Mouse (Mus musculus) stomach, embryonic 16.5 days (tissue): ENCODE measurements around the gene Slc7a15. TPM values are rescaled to one million over a fixed set of nuclear protein-coding genes. Genes with fewer than 3 reads are reported as not detected.

Experiments
- ATAC-seq: fragments of 200-750 bp; cut with Nextera tagmentation; 2 replicates; pipeline ENCODE4 v1.8.0; 2017; ENCODE audit warnings: moderate number of reproducible peaks, moderate TSS enrichment; ENCODE audit not compliant: insufficient read depth, low FRiP score
- H3K27ac ChIP-seq: fragments of 300-500 bp; sonication (generic); 2 replicates; pipeline ENCODE4 v1.5.1; 2014; ENCODE audit warnings: low read length
- H3K27me3 ChIP-seq: fragments of 300-500 bp; sonication (generic); 2 replicates; pipeline ENCODE4 v1.6.1; 2014; ENCODE audit warnings: low read length, control low read depth, mixed read lengths; ENCODE audit not compliant: control insufficient read depth, insufficient read depth
- H3K36me3 ChIP-seq: fragments of 300-500 bp; sonication (generic); 2 replicates; pipeline ENCODE4 v1.6.1; 2014; ENCODE audit warnings: low read length; ENCODE audit not compliant: control insufficient read depth, insufficient read depth
- H3K4me1 ChIP-seq: fragments of 300-500 bp; sonication (generic); 2 replicates; pipeline ENCODE4 v1.6.1; 2014; ENCODE audit warnings: low read length, control low read depth, mixed read lengths; ENCODE audit not compliant: control insufficient read depth, insufficient read depth
- H3K4me2 ChIP-seq: fragments of 300-500 bp; sonication (generic); 2 replicates; pipeline ENCODE4 v1.6.1; 2014; ENCODE audit warnings: low read depth, low read length, mixed read lengths
- H3K4me3 ChIP-seq: fragments of 300-500 bp; sonication (generic); replicated peaks from 2 replicates; pipeline ENCODE4 v1.5.1; 2014; ENCODE audit warnings: mild to moderate bottlenecking, low read length
- H3K9ac ChIP-seq: fragments of 300-500 bp; sonication (generic); 2 replicates; pipeline ENCODE4 v1.6.1; 2014; ENCODE audit warnings: low read length
- H3K9me3 ChIP-seq: fragments of 300-500 bp; sonication (generic); replicated peaks from 2 replicates; pipeline ENCODE4 v1.6.1; 2016; ENCODE audit warnings: low read length, control low read depth; ENCODE audit not compliant: control insufficient read depth
- WGBS: fragments of 180-500 bp; shearing (Covaris S2); extraction: QIAGEN DNeasy Blood & Tissue Kit; methylation state at CpG from one replicate; pipeline ENCODE4 v1.1.7; 2014; 5-methylcytosine and 5-hydroxymethylcytosine counted together
- polyA plus RNA-seq: library from polyadenylated mRNA; unstranded; fragments of >200 nt; fragmentation: Nextera tagmentation; extraction: Ambion mirVana; gene quantifications from 2 replicates; pipeline ENCODE4 v1.2.1, GENCODE M21; 2015

The Slc7a15 gene
- polyA plus RNA-seq, 1 experiment from 2014 or later: not detected

GRCm38 (mm10) chr12:8545066-8545610 is 53.7 kb downstream of the Slc7a15 start:
- no peak overlapping the region for H3K4me3 ChIP-seq
- WGBS: 80% methylated on average over 5 of the region's 5 CpGs
- no peak for ATAC-seq
- H3K4me2 ChIP-seq: no peak overlapping the region
- no peaks in the 10 kb centered on the region for H3K36me3 ChIP-seq
- no peaks in the 10 kb centered on the region for H3K4me1 ChIP-seq
- no peak overlapping the region for H3K27ac ChIP-seq
- H3K9me3 ChIP-seq: no peaks in the 10 kb centered on the region
- no peaks in the 10 kb centered on the region for H3K27me3 ChIP-seq
- H3K9ac ChIP-seq: no peak overlapping the region

- Histone ChIP-seq H3K27me3 (no peaks in the 10 kb centered on the region), H3K27ac (no peak overlapping the region), H3K9ac (no peak overlapping the region), H3K4me1 (no peaks in the 10 kb centered on the region), H3K36me3 (no peaks in the 10 kb centered on the region), H3K4me3 (no peak overlapping the region), H3K4me2 (no peak overlapping the region), H3K9me3 (no peaks in the 10 kb centered on the region)
- no peak for ATAC-seq
- 86% methylated on average over 4 of the region's 4 CpGs for WGBS
Measured at GRCm38 (mm10) chr12:8542371-8542770, 56.5 kb downstream of the Slc7a15 start.

GRCm38 (mm10) chr12:8539471-8539870 is 59.4 kb downstream of the Slc7a15 start:
- 71% methylated on average over 13 of the region's 13 CpGs for WGBS
- Histone ChIP-seq H3K27ac (no peak overlapping the region), H3K4me1 (no peaks in the 10 kb centered on the region), H3K9me3 (no peaks in the 10 kb centered on the region), H3K4me3 (no peak overlapping the region), H3K36me3 (no peaks in the 10 kb centered on the region), H3K4me2 (no peak overlapping the region), H3K27me3 (no peaks in the 10 kb centered on the region), H3K9ac (no peak overlapping the region)
- no peak for ATAC-seq

DNA sequence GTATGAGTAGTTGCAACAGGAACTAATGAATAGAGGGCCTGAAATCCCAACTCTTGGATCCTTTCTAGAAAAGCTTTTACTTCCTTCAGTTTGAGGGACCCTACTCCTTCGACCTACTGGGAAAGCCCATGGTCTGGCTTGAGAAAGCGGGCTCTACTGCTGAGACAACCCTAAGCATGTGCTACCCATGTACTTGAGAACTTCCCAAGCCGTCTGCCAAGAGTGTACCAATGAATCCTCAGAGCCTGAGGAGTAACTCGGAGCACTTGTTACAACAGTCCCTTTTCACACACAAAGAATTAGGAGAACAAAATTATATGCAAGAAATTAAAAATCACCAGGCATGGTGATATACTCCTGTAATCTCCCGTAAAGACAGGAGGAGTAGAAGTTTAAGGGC is 61.6 kb downstream of the Slc7a15 start:
- no peaks in the 10 kb centered on the region for H3K4me1 ChIP-seq
- no peaks in the 10 kb centered on the region for H3K9me3 ChIP-seq
- WGBS: 87% methylated on average over 5 of the region's 5 CpGs
- ATAC-seq: no peak
- H3K4me2 ChIP-seq: no peak overlapping the region
- no peaks in the 10 kb centered on the region for H3K36me3 ChIP-seq
- no peaks in the 10 kb centered on the region for H3K27me3 ChIP-seq
- H3K4me3 ChIP-seq: no peak overlapping the region
- H3K27ac ChIP-seq: no peak overlapping the region
- no peak overlapping the region for H3K9ac ChIP-seq

- Histone ChIP-seq H3K4me2 (no peak overlapping the region), H3K9ac (no peak overlapping the region)
Measured at GRCm38 (mm10) chr12:8536221-8536965, 62.5 kb downstream of the Slc7a15 start.

DNA sequence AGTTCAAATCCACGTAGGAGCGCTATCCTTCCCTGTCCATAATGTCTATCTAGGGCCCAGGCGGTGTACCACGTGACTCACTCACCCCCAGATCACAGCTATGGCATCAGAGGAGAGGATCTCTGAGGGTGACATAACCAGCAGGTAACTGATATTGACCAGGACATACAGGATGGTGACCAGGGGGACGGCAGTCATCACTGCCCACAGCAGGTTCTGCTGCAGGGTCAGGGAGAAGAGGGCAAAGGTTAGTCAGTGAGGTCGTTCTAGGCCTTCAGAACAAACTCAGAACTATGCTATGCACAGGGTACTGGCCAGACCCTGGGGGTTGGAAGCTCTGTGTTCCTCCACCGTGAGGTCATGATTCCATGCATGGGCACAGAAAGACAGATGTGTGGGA is 63.3 kb downstream of the Slc7a15 start:
- H3K9ac ChIP-seq: no peak overlapping the region
- H3K27ac ChIP-seq: no peak overlapping the region
- no peak overlapping the region for H3K4me3 ChIP-seq
- no peak for ATAC-seq
- H3K9me3 ChIP-seq: no peaks in the 10 kb centered on the region
- WGBS: 86% methylated on average over 7 of the region's 7 CpGs
- H3K27me3 ChIP-seq: no peaks in the 10 kb centered on the region
- no peak overlapping the region for H3K4me2 ChIP-seq
- H3K36me3 ChIP-seq: no peaks in the 10 kb centered on the region
- no peaks in the 10 kb centered on the region for H3K4me1 ChIP-seq

More at GRCm38 (mm10) chr12:8536221-8536965, 62.5 kb downstream of the Slc7a15 start:
- WGBS: 76% methylated on average over 9 of the region's 9 CpGs
- ATAC-seq: no peak
- H3K36me3 ChIP-seq: no peaks in the 10 kb centered on the region
- H3K9me3 ChIP-seq: no peaks in the 10 kb centered on the region
- no peak overlapping the region for H3K27ac ChIP-seq
- H3K27me3 ChIP-seq: no peaks in the 10 kb centered on the region
- no peak overlapping the region for H3K4me3 ChIP-seq
- H3K4me1 ChIP-seq: no peaks in the 10 kb centered on the region

GRCm38 (mm10) chr12:8534915-8535314 is 64.0 kb downstream of the Slc7a15 start:
- WGBS: 50% methylated on average over 1 of the region's 1 CpGs
- no peaks in the 10 kb centered on the region for H3K9me3 ChIP-seq
- H3K9ac ChIP-seq: no peak overlapping the region
- H3K4me1 ChIP-seq: no peaks in the 10 kb centered on the region
- H3K36me3 ChIP-seq: no peaks in the 10 kb centered on the region
- H3K4me2 ChIP-seq: no peak overlapping the region
- no peaks in the 10 kb centered on the region for H3K27me3 ChIP-seq
- no peak overlapping the region for H3K27ac ChIP-seq
- no peak overlapping the region for H3K4me3 ChIP-seq
- ATAC-seq: no peak

DNA sequence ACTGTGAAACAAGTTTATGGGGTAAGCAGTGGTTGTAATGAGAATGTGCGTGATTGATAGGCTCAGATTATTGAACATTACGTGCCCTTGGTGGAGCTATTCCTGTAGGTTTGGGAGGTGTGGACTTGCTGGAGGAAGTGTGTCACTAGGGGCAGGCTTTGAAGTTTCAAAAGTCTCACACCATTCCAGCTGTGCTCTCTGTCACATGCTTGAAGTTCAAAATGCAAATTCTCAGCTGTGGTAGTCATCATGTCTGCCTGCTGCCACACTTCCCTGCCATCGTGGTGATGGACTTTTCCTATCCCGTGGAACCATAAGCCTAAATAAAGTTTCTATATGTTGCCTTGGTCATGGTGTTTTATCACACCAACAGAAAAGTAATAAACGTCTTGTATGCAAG is 71.1 kb downstream of the Slc7a15 start:
- WGBS: 75% methylated on average over 5 of the region's 5 CpGs

DNA sequence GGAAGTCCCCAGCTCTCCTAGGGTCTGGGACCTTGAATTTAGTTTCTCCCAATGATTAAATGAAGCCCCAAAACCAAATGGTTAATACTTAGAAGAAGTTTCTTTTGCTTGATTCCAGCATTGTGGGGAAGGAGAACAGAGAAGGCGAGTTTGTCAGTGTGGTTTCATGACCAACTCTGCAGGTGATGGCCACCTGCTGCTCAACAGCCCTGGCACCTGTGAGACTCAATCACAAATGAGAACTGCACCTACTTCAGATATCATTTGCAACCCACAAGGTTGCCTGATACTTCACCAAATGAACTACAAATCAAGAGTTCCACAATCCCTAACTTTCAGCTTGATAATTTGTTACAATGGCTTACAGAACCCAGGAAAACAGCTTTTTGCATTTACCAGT is 71.7 kb downstream of the Slc7a15 start:
- H3K9me3 ChIP-seq: no peaks in the 10 kb centered on the region
- no peak overlapping the region for H3K9ac ChIP-seq
- H3K27ac ChIP-seq: no peak overlapping the region
- no peak for ATAC-seq
- no peaks in the 10 kb centered on the region for H3K27me3 ChIP-seq
- 68% methylated on average over 1 of the region's 1 CpGs for WGBS
- no peak overlapping the region for H3K4me3 ChIP-seq
- H3K4me2 ChIP-seq: no peak overlapping the region
- no peaks in the 10 kb centered on the region for H3K36me3 ChIP-seq
- H3K4me1 ChIP-seq: no peaks in the 10 kb centered on the region

More for the DNA sequence above, 71.1 kb downstream of the Slc7a15 start:
- no peak for ATAC-seq
- Histone ChIP-seq H3K27me3 (no peaks in the 10 kb centered on the region), H3K9me3 (no peaks in the 10 kb centered on the region), H3K4me2 (no peak overlapping the region), H3K9ac (no peak overlapping the region), H3K27ac (no peak overlapping the region), H3K4me3 (no peak overlapping the region), H3K4me1 (no peaks in the 10 kb centered on the region), H3K36me3 (no peaks in the 10 kb centered on the region)
